In genomic region chr6:129229774-129230578, GRCm38 (mm10) we compare ENCODE assay signal across 8 mouse cellular contexts. TPM values are rescaled to one million over a fixed set of nuclear protein-coding genes. Genes with fewer than 3 reads are reported as not detected.
DNase-seq lines count a peak whose midpoint lies in the region; ATAC-seq and TF ChIP-seq lines count a peak whose summit lies in the region.

No protein-coding gene starts in this region.

- no peak for TF ChIP-seq CTCF in layer of hippocampus, adult 2 months (conservative IDR thresholded peaks at IDR 0.05)

- H3K27me3 ChIP-seq in heart, embryonic 11.5 days (ENCODE audit: control insufficient read depth, insufficient read depth, low read length), result no peaks in the 10 kb centered on the region

- no peak for DNase-seq in layer of hippocampus, adult 2 months (ENCODE audit: low spot score in 2 of 2)
- DNase-seq in layer of hippocampus, postnatal 36 days, result no peak
- DNase-seq in adrenal gland, postnatal 36 days, result peak; percentile 53 to 68
- DNase-seq in kidney, postnatal 36 days, result peak; percentile 78 to 90
- DNase-seq in ovary, postnatal 14 days (ENCODE audit: low spot score), result peak; percentile 65
- DNase-seq in thymus, postnatal 14 days, result no peak
- DNase-seq in right cerebral cortex, adult 18-20 months, result no peak

- 57% methylated on average over 3 of the region's 3 CpGs for WGBS in heart, embryonic 11.5 days (ENCODE audit: insufficient replicate concordance)

- no peak overlapping the region for H3K4me3 ChIP-seq in layer of hippocampus, adult 2 months
- H3K4me3 ChIP-seq in heart, embryonic 11.5 days (ENCODE audit: low read depth, low read length), result no peak overlapping the region

- H3K27ac ChIP-seq in layer of hippocampus, adult 2 months, result peak overlapping the region; percentile 68
- H3K27ac ChIP-seq in heart, embryonic 11.5 days (ENCODE audit: low read depth, low read length), result peak overlapping the region; percentile 68

- ATAC-seq in heart, embryonic 11.5 days (replicated peaks; ENCODE audit: insufficient number of reproducible peaks, low FRiP score, low TSS enrichment), result 0 out of 2 replicates have a peak, but pooled peaks have one; percentile 59

- H3K36me3 ChIP-seq in heart, embryonic 11.5 days (ENCODE audit: control insufficient read depth, insufficient read depth, low read length), result no peaks in the 10 kb centered on the region

- H3K9me3 ChIP-seq in heart, embryonic 11.5 days (replicated peaks; ENCODE audit: control insufficient read depth, low read length), result no peaks in the 10 kb centered on the region

- H3K4me1 ChIP-seq in heart, embryonic 11.5 days (ENCODE audit: control insufficient read depth, insufficient read depth, low read length), result no peaks in the 10 kb centered on the region

- no peak overlapping the region for H3K4me2 ChIP-seq in heart, embryonic 11.5 days

- H3K9ac ChIP-seq in heart, embryonic 11.5 days (ENCODE audit: low read depth, low read length), result no peak overlapping the region

RNA-seq across cellular contexts. Expression of gene Cd69, which starts 45.3 kb away (rescaled TPM):
- not detected for total RNA-seq in layer of hippocampus, adult 2 months (2021)
- total RNA-seq in layer of hippocampus, postnatal 36 days (2021), result not detected
- total RNA-seq in adrenal gland, postnatal 36 days (2021), result under 1 TPM; 0.13 to 0.30 TPM
- polyA plus RNA-seq in heart, embryonic 11.5 days (2014; fragmentation: Nextera tagmentation; extraction: Ambion mirVana), result not detected in 2 replicates

RNA-seq across cellular contexts. Expression of gene Clec2d, which starts 49.6 kb away (rescaled TPM):
- 1 to 10 TPM; 7.3 to 7.4 TPM for total RNA-seq in layer of hippocampus, adult 2 months (2021)
- total RNA-seq in layer of hippocampus, postnatal 36 days (2021), result 1 to 10 TPM; 5.7 to 9.8 TPM
- total RNA-seq in adrenal gland, postnatal 36 days (2021), result 10 to 100 TPM; 39.7 to 59.7 TPM
- 0.18 TPM in 1 of 2 replicates, not detected in the other for polyA plus RNA-seq in heart, embryonic 11.5 days (2014; fragmentation: Nextera tagmentation; extraction: Ambion mirVana)

Comparison
In these comparisons a context has a peak if more than half of its experiments do, and no peak if none do; other contexts are left out.
1. DNase-seq: peak in adrenal gland, postnatal 36 days (2 of 2), kidney, postnatal 36 days (2 of 2) and ovary, postnatal 14 days (single experiment); none in layer of hippocampus, adult 2 months (0 of 2), layer of hippocampus, postnatal 36 days (0 of 2), thymus, postnatal 14 days (single experiment) and right cerebral cortex, adult 18-20 months (single experiment).